Mouse (Mus musculus) kidney, adult 2 months (tissue): ENCODE measurements around the gene Scarb2.

Experiments
- CTCF ChIP-seq: fragments of 200-500 bp; conservative IDR thresholded peaks from 2 replicates; pipeline ENCODE4 v1.5.1; 2011; ENCODE audit warnings: low read depth, mild to moderate bottlenecking, control low read depth, low read length, moderate library complexity, mixed read lengths; ENCODE audit not compliant: insufficient read depth, insufficient read length
- POLR2A ChIP-seq: fragments of 200-500 bp; IDR thresholded peaks from one replicate; pipeline ENCODE4 v1.6.1; 2011; ENCODE audit warnings: low read depth, low read length, control low read depth

DNA sequence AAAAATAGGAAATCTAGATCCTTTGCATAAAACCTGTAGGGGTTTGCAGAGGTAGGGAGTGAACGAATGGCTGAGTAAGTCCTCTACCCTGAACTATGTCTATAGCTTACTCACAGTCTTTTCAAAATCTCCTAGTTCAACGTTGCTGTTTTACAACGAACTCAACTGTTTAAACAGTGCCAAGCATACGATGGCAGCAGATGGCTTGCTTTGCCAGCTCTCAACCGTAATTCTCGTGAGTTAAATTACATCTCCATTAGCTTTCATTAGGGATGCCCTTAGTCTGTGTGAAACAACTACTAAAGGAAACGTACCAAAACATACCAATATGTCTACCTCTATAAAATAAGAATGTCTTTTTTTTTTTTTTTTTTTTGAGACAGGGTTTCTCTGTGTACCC is 75.0 kb downstream of the Scarb2 start:
- TF ChIP-seq POLR2A (no peak), CTCF (no peak)
